Mouse (Mus musculus): ENCODE data around the gene Svip. TPM values are rescaled to one million over a fixed set of nuclear protein-coding genes. Genes with fewer than 3 reads are reported as not detected.

Gene Svip
- total and polyA plus RNA-seq, 3 experiments, result not detected

DNA sequence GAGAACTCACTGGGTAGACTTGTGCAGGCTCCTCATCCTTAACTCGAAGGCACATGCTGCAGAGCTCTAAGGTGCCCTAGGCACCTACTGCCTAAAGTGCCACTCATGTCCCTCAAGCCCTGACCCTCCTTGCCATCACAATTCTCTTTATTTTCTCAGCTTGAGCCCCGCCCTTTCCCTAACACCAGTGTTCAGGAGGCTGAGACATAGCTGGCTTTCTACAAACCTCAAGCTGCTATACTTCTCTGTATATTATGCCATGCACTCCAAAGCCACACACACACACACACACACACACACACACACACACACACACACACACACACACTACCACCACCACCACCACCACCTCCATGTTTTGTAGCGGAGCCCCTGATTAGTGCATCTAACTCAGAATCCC is 9.8 kb upstream of the Svip start, which contains the start of gene 1700015G11Rik:
Gene 1700015G11Rik, minus strand, starts transcription at position 101 of the 400 bp plus-strand sequence.
- H3K4me2 ChIP-seq (ENCODE audit: insufficient read depth, low read depth, poor library complexity, severe bottlenecking), result no peak within 1 kb of the TSS
- in situ Hi-C loops (cut with MboI; ENCODE audit: low pct_ligation_motif_present, low pct_unique_long_range_greater_than_20kb, low sequenced_read_pairs) (no loop called here), dilution Hi-C loops (cut with MboI; ENCODE audit: extremely low pct_ligation_motif_present, extremely low pct_unique_long_range_greater_than_20kb, low sequenced_read_pairs) (no loop called here)
- DNase-seq (ENCODE audit: extremely low read depth), result no peak
- no peaks in the 10 kb centered on the region for H3K27me3 ChIP-seq (replicated peaks)
- peaks cover 9% of the 10 kb centered on the region for H3K9me3 ChIP-seq (replicated peaks; ENCODE audit: low read length)
- no peaks in the 10 kb centered on the region for H3K79me2 ChIP-seq (replicated peaks; ENCODE audit: control insufficient read depth, extremely low read depth, insufficient read depth, poor library complexity, severe bottlenecking)
- no peak within 1 kb of the TSS for H3K4me3 ChIP-seq (replicated peaks in 1 of 3; ENCODE audit: low read depth in 2 of 3, low read length in 2 of 3, poor library complexity in 1 of 3)
- no peaks in the 10 kb centered on the region for H3K4me1 ChIP-seq (ENCODE audit: control insufficient read depth in 1 of 2, insufficient read depth in 2 of 2)
- H3K36me3 ChIP-seq (replicated peaks in 1 of 2; ENCODE audit: control insufficient read depth in 1 of 2, insufficient read depth in 1 of 2, low read length in 1 of 2), result no peaks in the 10 kb centered on the region
- no peak within 1 kb of the TSS for H3K27ac ChIP-seq (ENCODE audit: insufficient read depth, low read depth)
- no peak within 1 kb of the TSS for H3K9ac ChIP-seq (ENCODE audit: insufficient read depth, low read depth)
- TF ChIP-seq EP300 (IDR thresholded peaks at IDR 0.05; ENCODE audit: low read length) (no peak), ETS1 (conservative IDR thresholded peaks at IDR 0.05; ENCODE audit: low read depth, low read length) (no peak), CHD1 (IDR thresholded peaks at IDR 0.05; ENCODE audit: low read depth, low read length) (no peak), SIN3A (IDR thresholded peaks at IDR 0.05; ENCODE audit: low read length) (no peak), ELF1 (IDR thresholded peaks at IDR 0.05; ENCODE audit: low read depth, low read length) (no peak), MAFK (IDR thresholded peaks at IDR 0.05; ENCODE audit: insufficient replicate concordance, low read length) (no peak), HCFC1 (IDR thresholded peaks at IDR 0.05; ENCODE audit: low read depth, low read length) (no peak), MAZ (IDR thresholded peaks at IDR 0.05; ENCODE audit: low read depth, low read length) (no peak), BHLHE40 (IDR thresholded peaks at IDR 0.05; ENCODE audit: low read depth, low read length) (no peak), ZC3H11A (IDR thresholded peaks at IDR 0.05; ENCODE audit: low read depth, low read length) (no peak)

DNA sequence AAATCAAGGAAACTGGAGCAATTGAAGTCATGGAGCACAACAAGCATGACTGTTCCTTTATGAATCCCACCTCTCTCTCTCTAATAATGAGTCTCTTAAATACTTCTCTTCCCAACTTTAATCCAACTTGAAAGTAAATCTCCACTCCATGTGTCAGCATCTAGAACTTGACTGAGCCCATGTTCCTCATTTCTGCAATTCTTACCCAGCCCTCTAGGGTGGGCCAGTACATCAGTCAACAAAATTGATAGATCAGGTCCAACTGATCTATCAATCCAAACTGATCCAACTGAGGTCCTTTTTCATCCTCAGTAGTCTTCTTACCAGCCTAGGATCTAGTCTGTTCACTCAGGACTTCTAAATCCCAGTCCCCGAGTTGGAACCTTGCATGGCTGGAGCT is 9.4 kb upstream of the Svip start:
- dilution Hi-C loops (cut with MboI; ENCODE audit: extremely low pct_ligation_motif_present, extremely low pct_unique_long_range_greater_than_20kb, low sequenced_read_pairs), result no loop called here
- Histone ChIP-seq H3K4me3 (replicated peaks in 1 of 3; ENCODE audit: low read depth in 2 of 3, low read length in 2 of 3, poor library complexity in 1 of 3) (no peak overlapping the region), H3K79me2 (replicated peaks; ENCODE audit: control insufficient read depth, extremely low read depth, insufficient read depth, poor library complexity, severe bottlenecking) (no peaks in the 10 kb centered on the region), H3K9ac (ENCODE audit: insufficient read depth, low read depth) (no peak overlapping the region), H3K27ac (ENCODE audit: insufficient read depth, low read depth) (no peak overlapping the region), H3K36me3 (replicated peaks in 1 of 2; ENCODE audit: control insufficient read depth in 1 of 2, insufficient read depth in 1 of 2, low read length in 1 of 2) (no peaks in the 10 kb centered on the region), H3K27me3 (replicated peaks) (no peaks in the 10 kb centered on the region), H3K4me2 (ENCODE audit: insufficient read depth, low read depth, poor library complexity, severe bottlenecking) (no peak overlapping the region), H3K9me3 (replicated peaks; ENCODE audit: low read length) (peaks cover 9% of the 10 kb centered on the region), H3K4me1 (ENCODE audit: control insufficient read depth in 1 of 2, insufficient read depth in 2 of 2) (no peaks in the 10 kb centered on the region)
- DNase-seq (ENCODE audit: extremely low read depth), result no peak
- in situ Hi-C loops (cut with MboI; ENCODE audit: low pct_ligation_motif_present, low pct_unique_long_range_greater_than_20kb, low sequenced_read_pairs), result no loop called here
- TF ChIP-seq MAZ (IDR thresholded peaks at IDR 0.05; ENCODE audit: low read depth, low read length), result no peak
- TF ChIP-seq CHD2 (IDR thresholded peaks at IDR 0.05; ENCODE audit: low read length), result no peak
- no peak for TF ChIP-seq MEF2A (IDR thresholded peaks at IDR 0.05; ENCODE audit: borderline replicate concordance, low read depth, low read length)
- TF ChIP-seq HCFC1 (IDR thresholded peaks at IDR 0.05; ENCODE audit: low read depth, low read length), result no peak

DNA sequence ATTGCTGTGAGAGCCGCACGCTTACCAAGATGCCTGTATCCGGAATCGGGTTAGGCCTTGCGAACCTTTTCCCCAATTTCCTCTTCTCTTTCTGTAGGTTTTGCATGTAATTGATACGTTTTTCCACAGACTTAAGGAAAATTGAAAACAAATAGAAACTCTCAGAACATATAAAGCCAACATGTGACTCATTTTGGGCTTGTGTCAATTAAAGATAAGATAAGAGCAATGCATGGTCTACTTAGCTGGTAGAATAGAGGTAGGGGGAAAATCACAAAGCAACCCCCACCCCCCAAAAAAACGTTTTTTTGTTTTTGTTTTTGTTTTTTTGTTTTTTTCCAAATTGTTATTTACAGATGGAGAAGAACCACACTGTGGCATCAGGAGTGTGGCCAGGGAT is 7.6 kb upstream of the Svip start:
- H3K4me3 ChIP-seq (replicated peaks in 1 of 3; ENCODE audit: low read depth in 2 of 3, low read length in 2 of 3, poor library complexity in 1 of 3), result no peak overlapping the region
- in situ Hi-C loops (cut with MboI; ENCODE audit: low pct_ligation_motif_present, low pct_unique_long_range_greater_than_20kb, low sequenced_read_pairs) (no loop called here), dilution Hi-C loops (cut with MboI; ENCODE audit: extremely low pct_ligation_motif_present, extremely low pct_unique_long_range_greater_than_20kb, low sequenced_read_pairs) (no loop called here)
- no peaks in the 10 kb centered on the region for H3K27me3 ChIP-seq (replicated peaks)
- no peak for DNase-seq (ENCODE audit: extremely low read depth)
- no peak overlapping the region for H3K4me2 ChIP-seq (ENCODE audit: insufficient read depth, low read depth, poor library complexity, severe bottlenecking)
- H3K4me1 ChIP-seq (ENCODE audit: control insufficient read depth in 1 of 2, insufficient read depth in 2 of 2), result no peaks in the 10 kb centered on the region
- H3K9me3 ChIP-seq (replicated peaks; ENCODE audit: low read length), result peaks cover 12% of the 10 kb centered on the region
- no peak overlapping the region for H3K27ac ChIP-seq (ENCODE audit: insufficient read depth, low read depth)
- no peaks in the 10 kb centered on the region for H3K79me2 ChIP-seq (replicated peaks; ENCODE audit: control insufficient read depth, extremely low read depth, insufficient read depth, poor library complexity, severe bottlenecking)
- no peak overlapping the region for H3K9ac ChIP-seq (ENCODE audit: insufficient read depth, low read depth)
- no peaks in the 10 kb centered on the region for H3K36me3 ChIP-seq (replicated peaks in 1 of 2; ENCODE audit: control insufficient read depth in 1 of 2, insufficient read depth in 1 of 2, low read length in 1 of 2)
- TF ChIP-seq USF1 (IDR thresholded peaks at IDR 0.05; ENCODE audit: low read depth, low read length) (no peak), MXI1 (IDR thresholded peaks at IDR 0.05; ENCODE audit: low read depth, low read length) (no peak), NELFE (IDR thresholded peaks at IDR 0.05; ENCODE audit: low read depth, low read length) (no peak)
